Mouse (Mus musculus): ENCODE measurements around the gene Lpcat2.

GRCm38 (mm10) chr8:92828251-92828743 lies 26.8 kb upstream of the Lpcat2 start:
- TF ChIP-seq BHLHE40 (IDR thresholded peaks at IDR 0.05; ENCODE audit: borderline replicate concordance, low read depth, low read length) = no peak
- TF ChIP-seq CTCF (IDR thresholded peaks at IDR 0.05 in 2 of 3, conservative IDR thresholded peaks at IDR 0.05 in 1 of 3; ENCODE audit: control insufficient read depth in 1 of 3, insufficient read depth in 1 of 3, low read depth in 2 of 3, low read length in 3 of 3, poor library complexity in 1 of 3, severe bottlenecking in 1 of 3) = no peak
- TF ChIP-seq POLR2A (IDR thresholded peaks at IDR 0.05; ENCODE audit: control insufficient read depth in 1 of 2, insufficient read depth in 1 of 2, low read depth in 1 of 2, low read length in 2 of 2, poor library complexity in 1 of 2) = no peak
- no peak for TF ChIP-seq CHD2 (IDR thresholded peaks at IDR 0.05; ENCODE audit: low read length)
- TF ChIP-seq EP300 (IDR thresholded peaks at IDR 0.05; ENCODE audit: low read depth in 1 of 2, low read length in 2 of 2) = no peak
- TF ChIP-seq ZNF384 (IDR thresholded peaks at IDR 0.05; ENCODE audit: low read depth, low read length) = no peak
- TF ChIP-seq MAX (IDR thresholded peaks at IDR 0.05; ENCODE audit: low read length) = no peak

Data from MEL (cell line).